Mouse (Mus musculus): ENCODE results near the gene Fanci.

- TF ChIP-seq EP300 (IDR thresholded peaks at IDR 0.05; ENCODE audit: low read depth) = no peak
- peak; percentile 25; the same call in 1 of the 2 replicates for TF ChIP-seq CTCF (IDR thresholded peaks at IDR 0.05; ENCODE audit: low read depth)
Observed at GRCm38 (mm10) chr7:79471436-79471835, 79.7 kb downstream of the Fanci start.

All from heart, postnatal 0 days (tissue).